Mouse (Mus musculus): ENCODE results near the gene Tjp2.
A peak's percentile ranks its signal among the peaks of the same experiment; 100 is the strongest.
"Not testable (repeated sequence)": the region's sequence is repeated elsewhere in the genome, so short reads cannot be mapped to it uniquely, and the experiment has no call there.

Tjp2 gene

GRCm38 (mm10) chr19:24224500-24225304 is at the start of gene Tjp2:
Gene Tjp2, minus strand, starts transcription at chr19:24225030.
- DNase-seq (ENCODE audit: low spot score) = no peak

GRCm38 (mm10) chr19:24274281-24274680 is 49.5 kb upstream of the Tjp2 start:
- no peak for DNase-seq (ENCODE audit: low spot score)

DNA sequence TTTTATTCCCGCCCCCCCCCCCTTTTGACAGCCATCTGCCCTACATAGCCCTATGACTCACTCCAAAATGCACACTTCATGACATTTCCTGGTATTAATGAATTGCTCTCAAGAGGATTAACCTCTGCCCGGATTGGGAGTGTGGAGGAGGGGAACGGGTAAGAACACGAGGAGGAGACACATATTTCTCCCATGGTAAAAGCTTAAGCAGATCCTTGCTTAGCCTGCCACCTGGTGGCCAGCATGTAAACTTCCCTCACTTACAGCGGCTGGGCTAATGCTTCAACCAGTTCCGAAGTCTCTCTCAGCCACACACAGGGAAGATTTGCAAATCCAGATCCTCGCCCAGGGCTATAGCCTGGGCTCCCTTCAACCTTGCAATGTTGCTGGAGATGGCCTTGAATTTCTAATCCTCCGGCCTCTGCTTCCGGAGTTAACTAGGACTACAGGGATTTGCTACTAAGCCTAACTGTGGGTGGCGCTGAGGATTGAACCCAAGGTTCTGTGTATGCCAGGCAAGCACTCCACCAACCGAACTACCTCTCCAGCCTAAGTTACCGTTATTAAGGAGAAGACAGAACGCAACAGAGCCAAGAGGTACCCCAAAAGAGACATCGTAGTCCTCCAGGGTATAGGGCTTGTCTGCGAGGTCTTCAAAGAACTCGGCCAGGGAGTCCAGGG is 47.1 kb upstream of the Tjp2 start:
- peak; percentile 80 for DNase-seq (ENCODE audit: low spot score)

GRCm38 (mm10) chr19:24271326-24271725 is 46.5 kb upstream of the Tjp2 start:
- peak; percentile 23 for DNase-seq (ENCODE audit: low spot score)

GRCm38 (mm10) chr19:24268531-24268930 is 43.7 kb upstream of the Tjp2 start:
- no peak for DNase-seq (ENCODE audit: low spot score)

GRCm38 (mm10) chr19:24266046-24266830 is 41.4 kb upstream of the Tjp2 start:
- no peak for DNase-seq (ENCODE audit: low spot score)

DNA sequence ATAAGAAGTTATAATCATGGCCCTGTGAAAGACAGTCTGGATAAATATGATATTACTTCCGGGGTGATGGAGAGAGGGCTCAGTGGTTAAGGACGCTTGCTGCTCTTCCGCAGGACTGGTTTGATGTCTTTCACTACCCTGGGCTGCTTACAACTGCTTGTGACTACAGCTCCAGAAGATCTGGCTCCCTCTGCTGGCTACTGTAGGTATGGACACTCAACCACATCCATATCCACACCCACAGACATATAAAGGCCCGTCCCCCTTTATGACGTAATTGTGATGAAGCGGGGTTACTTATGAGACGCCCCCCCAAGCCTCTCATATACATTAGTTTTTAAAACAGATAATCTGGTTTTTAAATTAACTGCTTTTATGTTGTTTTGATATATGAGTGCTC is 40.2 kb upstream of the Tjp2 start:
- peak; percentile 60 for DNase-seq (ENCODE audit: low spot score)

DNA sequence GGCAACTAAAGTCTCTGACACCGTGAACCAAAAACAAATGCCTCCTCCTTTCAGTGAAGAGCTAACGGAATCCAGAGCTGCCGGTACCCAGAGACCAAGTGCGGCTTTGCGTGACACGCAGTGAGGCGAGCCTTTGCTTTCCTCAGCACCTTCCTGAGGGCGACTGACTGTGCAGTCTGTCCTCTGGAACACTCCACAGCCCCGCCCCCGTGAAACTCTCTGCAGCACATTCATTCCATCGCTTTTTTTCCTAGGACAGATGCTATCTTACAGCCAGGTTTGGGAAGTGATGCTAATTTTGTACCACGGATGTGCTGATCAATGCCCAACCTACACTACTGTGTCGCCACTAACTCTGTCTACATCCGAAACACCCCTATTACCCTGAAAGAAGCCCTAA is 37.9 kb upstream of the Tjp2 start:
- DNase-seq (ENCODE audit: low spot score) = no peak

- no peak for DNase-seq (ENCODE audit: low spot score)
Observed at GRCm38 (mm10) chr19:24259390-24260351, 34.8 kb upstream of the Tjp2 start.

DNA sequence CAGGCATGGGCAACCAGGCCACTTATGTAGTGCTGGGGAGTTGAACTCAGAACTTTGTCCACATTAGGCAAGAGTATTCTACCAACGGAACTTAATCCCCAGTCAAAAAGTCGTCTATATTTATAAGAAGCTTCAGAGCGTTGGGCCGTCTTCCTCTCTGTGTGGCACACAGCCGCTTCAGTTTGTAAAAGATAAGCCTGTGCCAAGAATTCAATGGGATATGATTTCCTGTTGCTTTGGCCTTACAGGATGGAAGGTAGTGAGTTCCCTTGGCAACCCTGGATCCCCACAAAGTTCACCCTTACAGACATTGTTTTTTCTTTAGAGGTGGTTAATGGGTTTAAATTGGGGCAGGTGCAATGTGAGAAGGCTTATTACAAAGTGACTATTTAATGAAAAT is 33.5 kb upstream of the Tjp2 start:
- DNase-seq (ENCODE audit: low spot score) = no peak

GRCm38 (mm10) chr19:24257962-24258361 is 33.1 kb upstream of the Tjp2 start:
- DNase-seq (ENCODE audit: low spot score) = no peak

- no peak for DNase-seq (ENCODE audit: low spot score)
Observed at GRCm38 (mm10) chr19:24253657-24254260, 28.9 kb upstream of the Tjp2 start.

- no peak for DNase-seq (ENCODE audit: low spot score)
Observed at GRCm38 (mm10) chr19:24251869-24252268, 27.0 kb upstream of the Tjp2 start.

GRCm38 (mm10) chr19:24243340-24243739 is 18.5 kb upstream of the Tjp2 start:
- DNase-seq (ENCODE audit: low spot score) = no peak

DNA sequence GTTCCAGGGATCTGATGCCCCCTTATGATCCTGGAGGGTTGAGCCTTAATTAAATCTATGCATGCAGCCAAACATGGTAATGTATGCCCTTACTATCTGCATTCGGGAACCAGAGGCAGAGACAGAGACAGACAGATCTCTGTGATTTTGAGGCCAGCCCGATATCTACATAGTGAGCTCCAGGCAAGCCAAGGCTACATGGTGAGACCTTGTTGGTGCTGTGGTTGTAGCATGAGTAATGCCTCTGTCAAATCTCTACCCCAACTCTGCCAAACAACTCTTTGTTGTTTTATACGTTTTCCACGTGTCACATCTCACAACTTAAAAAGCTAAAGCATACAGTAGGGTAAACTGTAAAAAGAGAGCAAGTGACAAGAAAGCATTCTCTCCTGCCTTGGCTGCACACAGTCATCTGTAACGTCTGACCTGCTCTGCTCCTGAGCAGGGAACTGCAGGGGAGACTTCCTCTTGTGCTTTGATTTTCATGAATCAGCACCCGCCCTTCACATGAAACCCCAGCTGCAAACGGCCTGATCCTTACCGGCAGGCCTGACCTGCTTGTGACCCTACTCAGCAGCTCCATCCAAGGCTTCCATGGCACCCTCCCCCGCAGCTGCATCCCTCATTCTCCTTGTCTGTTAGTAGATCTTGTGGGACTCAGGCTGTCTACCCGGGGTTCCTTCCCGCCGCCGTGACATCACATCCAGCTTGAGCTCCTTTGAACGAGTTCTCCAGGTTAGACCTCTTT is 17.1 kb upstream of the Tjp2 start:
- DNase-seq (ENCODE audit: low spot score) = no peak

GRCm38 (mm10) chr19:24241271-24241670 is 16.4 kb upstream of the Tjp2 start:
- no peak for DNase-seq (ENCODE audit: low spot score)

GRCm38 (mm10) chr19:24238011-24238410 is 13.2 kb upstream of the Tjp2 start:
- no peak for DNase-seq (ENCODE audit: low spot score)

- not testable (repeated sequence) for DNase-seq (ENCODE audit: low spot score)
Observed at GRCm38 (mm10) chr19:24232356-24232755, 7.5 kb upstream of the Tjp2 start.

GRCm38 (mm10) chr19:24225305-24225696 is 471 bp upstream of the Tjp2 start:
- DNase-seq (ENCODE audit: low spot score) = no peak

- no peak for DNase-seq (ENCODE audit: low spot score)
Observed at GRCm38 (mm10) chr19:24223851-24224251, 979 bp downstream of the Tjp2 start.

All from MN1 (cell line).